Mouse (Mus musculus) limb, embryonic 14.5 days (tissue): ENCODE measurements at regions not wholly inside any gene's neighbourhood (a gene's known extent, or its start where the extent isn't known, plus 50 kb on each side); places are given as distances from the start of the nearest gene placed in this dataset.
A peak's percentile ranks its signal among the peaks of the same experiment; 100 is the strongest.

ENCODE experiments used
- ATAC-seq: fragments of 200-750 bp; cut with Nextera tagmentation; 2 replicates; pipeline ENCODE4 v1.8.0; 2017; ENCODE audit warnings: low read depth, moderate number of reproducible peaks, moderate TSS enrichment; ENCODE audit not compliant: low FRiP score
- DNase-seq: peaks from one replicate; pipeline ENCODE4 v3.0.0-alpha.2; 2015; ENCODE audit warnings: low spot score
- H3K27ac ChIP-seq: fragments of 300-500 bp; sonication (generic); replicated peaks from 2 replicates; pipeline ENCODE4 v1.5.1; 2014; ENCODE audit warnings: low read depth, mild to moderate bottlenecking, low read length, moderate library complexity, mixed read lengths
- H3K27me3 ChIP-seq: fragments of 300-500 bp; sonication (generic); 2 replicates; pipeline ENCODE4 v1.6.1; 2014; ENCODE audit warnings: low read length, mixed read lengths; ENCODE audit not compliant: control insufficient read depth, insufficient read depth
- H3K36me3 ChIP-seq: fragments of 300-500 bp; sonication (generic); 2 replicates; pipeline ENCODE4 v1.6.1; 2014; ENCODE audit warnings: mild to moderate bottlenecking, low read length, moderate library complexity, mixed read lengths; ENCODE audit not compliant: control insufficient read depth, insufficient read depth
- H3K4me1 ChIP-seq: fragments of 300-500 bp; sonication (generic); 2 replicates; pipeline ENCODE4 v1.6.1; 2014; ENCODE audit warnings: antibody characterized with exemption, low read length, mixed read lengths; ENCODE audit not compliant: control insufficient read depth, insufficient read depth
- H3K4me2 ChIP-seq: fragments of 300-500 bp; sonication (generic); replicated peaks from 2 replicates; pipeline ENCODE4 v1.6.1; 2014; ENCODE audit warnings: low read depth, mild to moderate bottlenecking, low read length, moderate library complexity; ENCODE audit not compliant: severe bottlenecking
- H3K4me3 ChIP-seq: fragments of 300-500 bp; sonication (generic); replicated peaks from 2 replicates; pipeline ENCODE4 v1.5.1; 2014; ENCODE audit warnings: low read length
- H3K9ac ChIP-seq: fragments of 300-500 bp; sonication (generic); 2 replicates; pipeline ENCODE4 v1.6.1; 2014; ENCODE audit warnings: mild to moderate bottlenecking, low read depth, low read length, moderate library complexity; ENCODE audit not compliant: severe bottlenecking
- H3K9me3 ChIP-seq: fragments of 300-500 bp; sonication (generic); 2 replicates; pipeline ENCODE4 v1.6.1; 2016; ENCODE audit warnings: low read length; ENCODE audit not compliant: control insufficient read depth
- POLR2A ChIP-seq: fragments of 200-500 bp; IDR thresholded peaks from 2 replicates; pipeline ENCODE4 v1.8.0; 2012; ENCODE audit warnings: inconsistent platforms, mild to moderate bottlenecking, moderate library complexity, borderline replicate concordance; ENCODE audit not compliant: insufficient read depth, insufficient read length; ENCODE audit errors: extremely low read depth
- WGBS: fragments of 180-500 bp; shearing (Covaris S2); extraction: QIAGEN DNeasy Blood & Tissue Kit; methylation state at CpG from one replicate; pipeline ENCODE4 v1.1.7; 2014; 5-methylcytosine and 5-hydroxymethylcytosine counted together

DNA sequence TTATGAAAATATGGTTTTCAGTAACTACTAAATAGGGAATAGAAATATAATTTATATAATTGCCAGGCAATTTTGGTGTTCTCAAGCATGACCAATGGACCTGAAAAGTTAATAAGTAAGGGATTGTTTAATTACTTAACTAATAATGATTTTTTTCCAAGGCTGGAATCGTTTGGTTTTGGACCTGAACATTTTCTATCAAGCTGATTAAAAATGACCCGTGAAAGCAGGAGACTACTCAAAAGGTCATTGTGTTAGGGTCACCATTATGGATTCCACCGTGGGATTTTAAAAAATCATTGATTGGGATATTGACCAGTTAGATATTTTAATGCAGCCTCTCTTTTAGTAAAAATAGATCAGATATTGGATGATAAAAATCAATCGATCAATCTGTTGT is 416.9 kb downstream of the Pik3r1 start:
- Histone ChIP-seq H3K27ac (no peak overlapping the region), H3K4me1 (no peaks in the 10 kb centered on the region), H3K4me2 (no peak overlapping the region), H3K9ac (no peak overlapping the region), H3K27me3 (no peaks in the 10 kb centered on the region), H3K9me3 (no peaks in the 10 kb centered on the region), H3K4me3 (no peak overlapping the region), H3K36me3 (no peaks in the 10 kb centered on the region)
- ATAC-seq (no peak), DNase-seq (no peak)
- 79% methylated on average over 4 of the region's 4 CpGs for WGBS
- no peak for TF ChIP-seq POLR2A

DNA sequence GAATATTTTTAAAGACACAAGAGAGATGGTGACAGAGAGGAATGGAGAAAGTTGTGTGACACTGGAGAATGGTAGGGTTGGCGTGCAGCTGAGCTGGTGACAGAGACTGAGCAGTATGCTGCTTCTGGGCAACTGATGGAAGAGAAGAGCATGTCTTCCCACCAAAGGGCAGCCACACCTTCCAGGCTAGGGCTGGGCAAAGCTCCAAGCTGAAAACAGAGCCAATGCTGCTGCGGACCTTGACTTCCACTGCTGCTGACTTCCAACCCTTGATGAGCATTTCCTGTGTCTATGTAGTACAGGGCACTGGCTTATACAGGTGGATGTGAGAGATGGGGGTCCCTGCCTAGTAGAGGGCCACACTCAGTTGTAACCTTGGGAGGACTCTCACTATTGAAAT is 418.7 kb downstream of the Pik3r1 start:
- no peak for TF ChIP-seq POLR2A
- H3K4me2 ChIP-seq, result no peak overlapping the region
- H3K4me1 ChIP-seq, result no peaks in the 10 kb centered on the region
- no peaks in the 10 kb centered on the region for H3K9me3 ChIP-seq
- 84% methylated on average over 2 of the region's 2 CpGs for WGBS
- no peak for DNase-seq
- ATAC-seq, result no peak
- H3K27me3 ChIP-seq, result no peaks in the 10 kb centered on the region
- no peak overlapping the region for H3K9ac ChIP-seq
- no peaks in the 10 kb centered on the region for H3K36me3 ChIP-seq
- H3K27ac ChIP-seq, result no peak overlapping the region
- no peak overlapping the region for H3K4me3 ChIP-seq

DNA sequence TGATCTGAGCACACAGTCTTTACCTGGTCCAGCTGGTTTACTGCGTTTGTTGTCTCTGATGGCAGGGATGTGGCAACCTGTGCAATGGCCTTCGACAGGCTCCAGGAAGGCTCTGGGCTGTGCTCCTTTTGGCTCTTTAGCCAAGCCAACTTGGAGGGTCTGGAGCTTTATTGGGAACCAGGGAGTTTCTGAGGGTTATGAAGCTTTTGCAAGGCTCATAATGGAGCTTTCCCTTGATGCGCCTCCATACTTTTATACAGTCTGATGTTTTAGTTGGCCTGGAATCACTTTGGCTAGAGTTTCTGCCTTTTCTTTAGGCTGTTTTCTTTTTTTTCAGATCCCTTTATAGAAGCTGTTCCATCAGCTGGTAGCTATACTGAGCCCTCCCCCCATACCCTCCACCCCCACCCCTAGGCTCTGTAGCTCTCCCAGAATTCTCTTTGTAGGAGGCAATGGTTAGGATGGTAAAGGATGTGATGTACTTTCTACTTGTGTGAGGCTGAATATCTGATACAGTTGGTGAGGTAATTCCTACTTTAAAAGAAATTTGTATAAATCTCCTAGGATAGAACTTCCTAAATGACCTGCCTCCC is 429.6 kb downstream of the Pik3r1 start:
- peak; percentile 91 for DNase-seq
- H3K9ac ChIP-seq, result no peak overlapping the region
- no peak overlapping the region for H3K4me3 ChIP-seq
- H3K27me3 ChIP-seq, result no peaks in the 10 kb centered on the region
- no peak for TF ChIP-seq POLR2A
- H3K27ac ChIP-seq, result no peak overlapping the region
- H3K4me1 ChIP-seq, result no peaks in the 10 kb centered on the region
- no peak overlapping the region for H3K4me2 ChIP-seq
- H3K9me3 ChIP-seq, result no peaks in the 10 kb centered on the region
- ATAC-seq, result peak; percentile 83
- no peaks in the 10 kb centered on the region for H3K36me3 ChIP-seq
- WGBS, result 45% methylated on average over 3 of the region's 3 CpGs

- Histone ChIP-seq H3K27ac (no peak overlapping the region), H3K9me3 (no peaks in the 10 kb centered on the region), H3K4me2 (no peak overlapping the region), H3K4me3 (no peak overlapping the region), H3K36me3 (no peaks in the 10 kb centered on the region), H3K4me1 (peaks cover 18% of the 10 kb centered on the region; the same call in 1 of the 2 replicates), H3K9ac (no peak overlapping the region), H3K27me3 (no peaks in the 10 kb centered on the region)
- WGBS, result 69% methylated on average over 4 of the region's 4 CpGs
- DNase-seq (no peak), ATAC-seq (no peak)
- TF ChIP-seq POLR2A, result no peak
Measured at GRCm38 (mm10) chr13:101318621-101319020, 449.4 kb downstream of the Pik3r1 start.

- 59% methylated on average over 4 of the region's 4 CpGs for WGBS
- no peaks in the 10 kb centered on the region for H3K27me3 ChIP-seq
- TF ChIP-seq POLR2A, result no peak
- H3K4me3 ChIP-seq, result no peak overlapping the region
- no peaks in the 10 kb centered on the region for H3K9me3 ChIP-seq
- H3K27ac ChIP-seq, result no peak overlapping the region
- peaks cover 29% of the 10 kb centered on the region for H3K4me1 ChIP-seq
- DNase-seq, result no peak
- ATAC-seq, result no peak
- no peak overlapping the region for H3K9ac ChIP-seq
- H3K4me2 ChIP-seq, result no peak overlapping the region
- H3K36me3 ChIP-seq, result no peaks in the 10 kb centered on the region
Measured at GRCm38 (mm10) chr13:101316336-101316735, 451.7 kb downstream of the Pik3r1 start.

- H3K27me3 ChIP-seq, result no peaks in the 10 kb centered on the region
- peaks cover 33% of the 10 kb centered on the region for H3K4me1 ChIP-seq
- DNase-seq (no peak), ATAC-seq (no peak)
- H3K27ac ChIP-seq, result no peak overlapping the region
- H3K9ac ChIP-seq, result no peak overlapping the region
- H3K4me2 ChIP-seq, result no peak overlapping the region
- H3K9me3 ChIP-seq, result no peaks in the 10 kb centered on the region
- no peak overlapping the region for H3K4me3 ChIP-seq
- no peaks in the 10 kb centered on the region for H3K36me3 ChIP-seq
- no peak for TF ChIP-seq POLR2A
Measured at GRCm38 (mm10) chr13:101314040-101314439, 454.0 kb downstream of the Pik3r1 start.
